Mouse (Mus musculus): ENCODE results near the gene Dek.

The Dek gene

DNA sequence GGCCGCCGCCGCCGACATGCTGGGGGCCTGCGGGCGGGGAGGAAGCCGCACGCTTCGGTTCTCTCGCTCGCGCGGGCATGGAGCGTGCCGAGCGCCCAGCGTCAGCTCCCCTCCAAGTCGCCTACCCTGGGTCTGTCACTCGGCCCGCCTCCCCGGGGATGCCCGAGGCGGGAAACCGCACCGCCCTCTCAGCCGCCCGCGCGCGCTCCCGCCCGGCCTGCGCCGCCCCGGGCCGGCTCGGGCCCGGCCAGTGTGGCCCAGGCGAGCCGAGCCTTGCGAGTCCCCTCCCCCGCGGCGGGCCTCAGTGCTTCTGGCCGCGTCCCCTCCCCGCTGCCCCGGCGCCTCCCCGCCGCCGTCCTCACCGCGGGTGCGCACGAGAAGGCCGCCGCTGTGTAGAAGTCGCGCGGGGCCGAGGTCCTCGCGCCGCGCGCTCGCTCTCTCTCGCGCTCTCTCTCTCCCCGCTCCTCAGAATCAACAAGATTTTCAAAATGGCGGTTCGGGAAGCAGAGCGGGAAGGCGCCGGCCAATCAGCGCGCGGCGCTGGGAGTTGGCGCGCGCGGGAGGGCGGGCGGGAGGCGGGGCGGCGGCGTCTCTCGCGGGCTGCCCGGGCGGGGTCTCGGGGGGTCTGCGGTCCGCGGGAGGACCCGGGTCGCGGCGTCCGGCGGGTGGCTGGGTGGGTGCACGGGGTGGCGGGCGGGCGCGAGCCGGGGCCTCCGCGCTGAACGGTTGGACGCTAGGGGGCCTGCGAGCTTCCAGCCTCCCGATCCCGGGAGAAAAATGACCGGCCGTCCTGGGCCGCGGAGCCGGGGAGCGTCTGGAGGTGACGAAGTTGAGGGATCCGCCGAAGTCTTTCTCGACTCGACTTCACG is at the start of gene Dek:
Dek (minus strand) TSS at position 491 of the 869 bp plus-strand sequence.
- DNase-seq (ENCODE audit: low read depth, low spot score): peak; percentile 81

DNA sequence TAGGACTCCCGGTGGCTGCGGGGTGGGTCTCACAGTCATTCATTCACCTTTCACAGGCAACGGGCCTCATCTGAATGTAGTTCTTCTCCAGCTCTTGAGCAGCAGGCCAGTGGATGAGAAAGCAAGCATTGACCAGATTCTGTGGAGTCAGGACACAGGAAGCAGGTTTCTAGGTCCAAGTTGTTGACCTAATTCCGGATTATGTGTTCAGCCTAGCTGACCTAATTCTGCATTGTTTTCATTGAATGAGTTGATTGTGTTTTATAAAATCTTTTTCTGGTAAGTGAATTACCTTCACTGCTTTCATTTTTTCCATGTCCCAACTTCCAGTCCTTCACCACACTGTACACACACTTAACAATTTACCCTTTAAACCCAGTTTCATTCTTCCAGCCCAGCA is 48.9 kb upstream of the Dek start:
- no peak for DNase-seq (ENCODE audit: low read depth, low spot score)

- DNase-seq (ENCODE audit: low read depth, low spot score): no peak
These were observed 47.2 kb upstream of the Dek start for GRCm38 (mm10) chr13:47153206-47153605.

DNA sequence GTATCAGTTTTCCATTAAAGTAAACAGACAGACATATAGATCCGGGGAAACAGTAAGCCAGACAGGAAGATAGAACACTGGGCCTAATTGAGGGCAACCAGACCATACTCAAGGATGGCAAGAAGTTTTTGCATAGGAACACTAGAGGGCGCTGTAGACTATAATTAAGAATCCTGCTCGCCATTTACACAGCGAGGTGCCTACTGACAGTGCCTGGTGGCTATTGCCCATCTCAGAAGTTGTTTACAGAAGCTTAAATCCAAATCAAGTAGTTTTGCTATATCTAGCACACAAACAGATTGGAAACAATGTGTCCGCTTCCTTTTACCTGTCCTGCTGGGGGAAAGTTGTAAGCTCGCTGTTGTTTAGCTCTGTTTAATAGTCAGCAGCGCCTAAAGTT is 46.4 kb upstream of the Dek start:
- DNase-seq (ENCODE audit: low read depth, low spot score): peak; percentile 49

- no peak for DNase-seq (ENCODE audit: low read depth, low spot score)
These were observed 45.1 kb upstream of the Dek start for GRCm38 (mm10) chr13:47151060-47151459.

- no peak for DNase-seq (ENCODE audit: low read depth, low spot score)
These were observed 44.0 kb upstream of the Dek start for GRCm38 (mm10) chr13:47149993-47150392.

- no peak for DNase-seq (ENCODE audit: low read depth, low spot score)
These were observed 42.6 kb upstream of the Dek start for GRCm38 (mm10) chr13:47148573-47148972.

GRCm38 (mm10) chr13:47146388-47146787 is 40.4 kb upstream of the Dek start:
- DNase-seq (ENCODE audit: low read depth, low spot score): no peak

DNA sequence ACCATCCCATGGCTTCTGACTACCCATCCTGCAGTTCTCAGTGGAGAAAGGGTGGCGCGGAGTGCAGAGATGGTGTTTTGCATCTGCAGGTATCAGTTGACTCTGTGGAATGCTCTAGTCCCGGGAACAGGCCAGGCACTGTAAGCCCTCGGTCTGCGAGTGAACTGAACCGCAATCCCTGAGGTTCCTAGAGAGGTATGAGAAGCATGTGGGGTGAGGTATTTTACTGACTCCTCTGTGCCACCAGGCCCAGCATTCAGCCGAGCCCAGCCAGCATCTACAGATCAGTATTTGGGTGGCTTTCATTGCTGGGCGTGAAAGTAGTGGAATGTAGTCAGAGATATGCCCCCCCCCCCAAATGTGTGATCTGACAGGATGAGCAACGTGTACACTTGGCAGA is 39.9 kb upstream of the Dek start:
- DNase-seq (ENCODE audit: low read depth, low spot score): no peak

DNA sequence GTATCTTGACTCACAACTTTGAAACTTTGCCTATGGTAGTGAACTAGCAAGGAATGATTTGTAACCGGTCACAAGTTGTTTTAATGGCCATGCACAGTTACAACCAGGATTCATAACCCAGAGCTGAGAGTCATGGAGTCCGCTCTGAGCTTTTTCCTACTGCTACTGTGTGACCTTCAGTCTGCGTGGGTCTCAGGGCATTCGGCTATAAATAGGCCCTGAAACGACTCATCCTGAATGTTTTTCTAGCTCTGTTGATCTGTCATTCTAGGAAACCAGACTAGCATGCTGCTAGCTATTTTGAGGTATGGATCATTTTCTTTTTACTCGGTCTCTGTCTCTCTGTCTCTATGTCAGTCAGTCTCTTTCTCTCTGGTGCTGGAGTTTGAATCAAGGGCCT is 36.8 kb upstream of the Dek start:
- DNase-seq (ENCODE audit: low read depth, low spot score): no peak

DNA sequence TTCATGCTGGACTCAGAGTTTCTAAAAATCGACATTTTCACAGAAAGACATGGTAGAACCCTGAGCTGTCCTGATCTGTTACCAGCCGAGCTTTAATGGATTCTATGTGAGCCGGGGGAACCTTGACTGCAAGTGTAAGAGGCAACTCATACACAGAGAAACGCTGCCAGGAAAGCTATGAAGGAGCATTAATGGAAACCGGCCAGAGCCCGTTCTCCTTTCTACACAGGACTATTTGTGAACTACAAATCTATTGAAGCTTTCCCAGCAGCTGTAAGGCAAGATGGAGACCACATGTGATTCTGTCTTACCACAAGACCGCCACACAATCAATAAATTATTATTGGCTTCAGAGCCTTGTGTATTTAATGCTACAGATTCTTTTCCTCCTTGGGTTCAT is 29.7 kb upstream of the Dek start:
- DNase-seq (ENCODE audit: low read depth, low spot score): no peak

DNA sequence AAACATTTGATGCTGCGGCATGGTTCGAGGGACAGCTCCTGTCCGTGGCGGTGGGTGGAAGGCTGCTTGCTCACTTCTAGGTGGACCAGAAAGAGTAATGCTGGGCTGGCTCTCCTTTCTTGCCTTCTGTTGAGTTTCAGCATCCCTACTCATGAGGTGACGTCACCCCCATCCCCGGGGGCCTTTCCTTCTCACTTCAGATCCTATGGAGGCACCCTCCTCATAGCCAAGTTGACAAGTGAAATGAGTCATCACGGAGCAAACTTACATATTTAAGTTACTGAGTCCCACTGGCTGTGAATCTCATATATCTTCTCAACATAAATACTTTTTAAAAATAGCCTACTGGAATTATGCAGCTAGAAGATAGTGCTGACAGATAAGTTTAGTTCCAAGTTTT is 28.8 kb upstream of the Dek start:
- DNase-seq (ENCODE audit: low read depth, low spot score): no peak

GRCm38 (mm10) chr13:47133058-47133457 is 27.1 kb upstream of the Dek start:
- no peak for DNase-seq (ENCODE audit: low read depth, low spot score)

DNA sequence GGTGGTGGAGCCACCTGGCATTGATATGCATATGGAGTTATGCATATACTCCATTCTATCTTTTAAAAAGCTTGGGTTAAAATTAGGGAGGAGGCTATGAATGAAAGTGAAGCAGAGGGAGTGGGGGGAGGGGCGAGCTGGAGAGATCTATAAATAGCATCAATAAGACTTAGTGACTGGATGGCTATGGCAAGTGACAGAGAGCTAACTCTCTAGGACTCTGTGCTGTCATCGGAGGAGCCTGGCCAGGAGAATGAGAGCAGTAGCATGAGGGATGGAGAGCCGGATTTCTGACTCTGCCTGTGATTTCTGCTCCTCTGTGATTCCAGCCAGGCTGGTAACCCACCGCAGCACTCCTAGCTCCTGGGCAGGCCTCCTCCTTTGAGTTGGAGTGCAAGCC is 23.1 kb upstream of the Dek start:
- DNase-seq (ENCODE audit: low read depth, low spot score): no peak

- DNase-seq (ENCODE audit: low read depth, low spot score): no peak
These were observed 19.6 kb upstream of the Dek start for GRCm38 (mm10) chr13:47125595-47125994.

- DNase-seq (ENCODE audit: low read depth, low spot score): no peak
These were observed 19.0 kb upstream of the Dek start for GRCm38 (mm10) chr13:47124986-47125385.

- DNase-seq (ENCODE audit: low read depth, low spot score): no peak
These were observed 18.4 kb upstream of the Dek start for GRCm38 (mm10) chr13:47124449-47124848.

- no peak for DNase-seq (ENCODE audit: low read depth, low spot score)
These were observed 16.8 kb upstream of the Dek start, which contains the start of gene Rnf144b for GRCm38 (mm10) chr13:47122537-47123430. Rnf144b (plus strand) TSS chr13:47122656.

DNA sequence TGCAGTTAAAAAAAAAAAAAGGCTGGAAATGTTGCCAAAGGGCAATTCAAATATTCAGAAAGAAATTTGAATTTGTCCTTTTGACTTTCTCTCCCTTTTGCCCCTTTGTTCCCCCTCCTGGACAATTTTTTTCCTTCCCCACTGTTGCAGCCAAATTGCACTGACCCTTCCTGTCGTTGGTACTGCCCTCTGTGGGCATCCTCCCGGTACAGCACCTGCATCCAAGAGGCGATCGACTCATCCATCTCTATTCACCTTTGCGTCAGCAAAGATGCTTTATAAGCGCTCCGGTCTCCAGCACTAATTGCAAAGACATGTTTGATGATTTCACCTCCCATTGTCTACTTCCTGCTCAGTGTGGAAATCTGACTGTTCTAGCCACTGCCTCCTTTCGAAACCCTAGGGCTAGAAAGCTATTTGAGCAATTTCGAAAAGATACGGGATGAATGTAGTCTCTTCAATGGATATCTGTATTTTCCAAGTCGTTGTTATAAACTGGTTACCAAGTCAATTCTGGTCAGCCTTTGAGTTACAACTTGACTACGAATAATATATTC is 15.4 kb upstream of the Dek start:
- DNase-seq (ENCODE audit: low read depth, low spot score): no peak

DNA sequence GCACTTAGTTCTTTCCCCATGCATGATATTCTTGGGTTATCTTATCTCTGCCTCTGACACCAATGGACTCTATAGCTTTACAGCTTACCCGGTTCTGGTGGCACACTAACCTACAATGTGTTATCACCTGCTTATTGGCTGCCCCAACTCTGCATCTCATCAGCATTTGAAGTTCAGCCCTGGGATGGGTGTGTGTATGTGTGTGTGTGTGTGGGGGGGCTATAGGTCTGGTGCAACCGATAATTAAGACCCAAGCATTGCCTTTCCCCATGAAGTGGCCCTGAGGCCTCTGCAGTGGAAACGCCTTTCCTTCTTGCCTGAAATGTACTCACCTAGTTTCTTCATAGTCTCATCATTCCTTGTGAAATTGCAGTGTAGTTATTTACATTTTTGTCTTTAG is 10.0 kb upstream of the Dek start:
- no peak for DNase-seq (ENCODE audit: low read depth, low spot score)

- no peak for DNase-seq (ENCODE audit: low read depth, low spot score)
These were observed 6.9 kb upstream of the Dek start for GRCm38 (mm10) chr13:47112924-47113323.

- DNase-seq (ENCODE audit: low read depth, low spot score): no peak
These were observed 6.1 kb upstream of the Dek start for GRCm38 (mm10) chr13:47112056-47112455.

All from brain, embryonic 18.5 days (tissue).